Mouse (Mus musculus) embryo, embryonic 10.5 days (tissue): ENCODE results near the gene Irf3.
A peak's percentile ranks its signal among the peaks of the same experiment; 100 is the strongest.

Source experiments
- DNase-seq: peaks from one replicate; pipeline ENCODE4 v3.0.0-alpha.2; 2015; ENCODE audit warnings: low spot score

Gene Irf3

GRCm38 (mm10) chr7:44974383-44975116 lies 22.9 kb upstream of the Irf3 start, which contains the start of gene Cpt1c:
Gene Cpt1c (minus strand): TSS chr7:44974851.
- DNase-seq, result peak; percentile 93

- no peak for DNase-seq
Observed at GRCm38 (mm10) chr7:44975117-44975419, 22.4 kb upstream of the Irf3 start.

GRCm38 (mm10) chr7:44978300-44978699 lies 19.1 kb upstream of the Irf3 start:
- no peak for DNase-seq

GRCm38 (mm10) chr7:44981539-44981938 lies 15.9 kb upstream of the Irf3 start:
- no peak for DNase-seq

- DNase-seq, result peak; percentile 89
Observed at GRCm38 (mm10) chr7:44983085-44983484, 14.4 kb upstream of the Irf3 start.

- DNase-seq, result no peak
Observed at GRCm38 (mm10) chr7:44983944-44984832, 13.3 kb upstream of the Irf3 start.

GRCm38 (mm10) chr7:44984833-44985164 lies 12.6 kb upstream of the Irf3 start:
- DNase-seq, result no peak

GRCm38 (mm10) chr7:44985595-44986191 lies 11.8 kb upstream of the Irf3 start:
- peak; percentile 90 for DNase-seq

- peak; percentile 99 for DNase-seq
Observed at GRCm38 (mm10) chr7:44986192-44986878, 11.1 kb upstream of the Irf3 start, which contains the start of gene Prmt1. Gene Prmt1 (minus strand): TSS chr7:44986568.

GRCm38 (mm10) chr7:44986879-44987718 lies 10.3 kb upstream of the Irf3 start:
- DNase-seq, result peak; percentile 86

GRCm38 (mm10) chr7:44996672-44997071 lies 776 bp upstream of the Irf3 start:
- DNase-seq, result peak; percentile 14

- peak; percentile 60 for DNase-seq
Observed at GRCm38 (mm10) chr7:44997940-44998428, 536 bp downstream of the Irf3 start.

GRCm38 (mm10) chr7:44998501-44998955 lies 1.1 kb downstream of the Irf3 start, which contains the start of gene Bcl2l12:
Gene Bcl2l12 (minus strand): TSS chr7:44998712.
- peak; percentile 59 for DNase-seq

- DNase-seq, result no peak
Observed at GRCm38 (mm10) chr7:44999753-45000152, 2.3 kb downstream of the Irf3 start.

GRCm38 (mm10) chr7:45000539-45001114 lies 3.2 kb downstream of the Irf3 start:
- no peak for DNase-seq

GRCm38 (mm10) chr7:45002440-45002839 lies 5.0 kb downstream of the Irf3 start:
- no peak for DNase-seq

GRCm38 (mm10) chr7:45004546-45004945 lies 7.1 kb downstream of the Irf3 start:
- no peak for DNase-seq

- DNase-seq, result no peak
Observed at GRCm38 (mm10) chr7:45005321-45005992, 8.0 kb downstream of the Irf3 start.

GRCm38 (mm10) chr7:45006503-45006902 lies 9.1 kb downstream of the Irf3 start:
- DNase-seq, result no peak

- DNase-seq, result no peak
Observed at GRCm38 (mm10) chr7:45007141-45007540, 9.7 kb downstream of the Irf3 start.
